Mouse (Mus musculus) retina, embryonic 14.5 days (tissue): ENCODE measurements around the gene Mtm1.
"Not testable (repeated sequence)": the region's sequence is repeated elsewhere in the genome, so short reads cannot be mapped to it uniquely, and the experiment has no call there.

ENCODE experiments used
- DNase-seq: peaks from one replicate; pipeline ENCODE4 v3.0.0-alpha.2; 2015; ENCODE audit warnings: low spot score

Gene Mtm1

DNA sequence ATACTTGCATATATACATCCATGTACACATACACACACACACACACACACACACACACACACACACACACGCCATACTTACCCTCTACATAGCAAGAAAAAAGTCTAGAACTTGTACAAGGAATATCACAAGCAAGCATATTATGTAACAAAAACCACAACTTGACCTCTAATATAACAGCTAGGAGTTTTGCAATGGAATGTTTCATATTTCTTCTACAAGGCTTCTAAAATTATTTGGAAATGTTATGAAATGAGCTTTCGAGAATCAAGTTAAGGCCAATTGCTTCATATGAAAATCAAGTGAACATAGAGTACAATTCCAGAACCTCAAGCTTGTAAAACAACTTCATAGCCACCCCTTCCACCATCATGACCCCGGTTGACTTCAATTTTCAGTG lies 74.9 kb downstream of the Mtm1 start:
- DNase-seq, result no peak

DNA sequence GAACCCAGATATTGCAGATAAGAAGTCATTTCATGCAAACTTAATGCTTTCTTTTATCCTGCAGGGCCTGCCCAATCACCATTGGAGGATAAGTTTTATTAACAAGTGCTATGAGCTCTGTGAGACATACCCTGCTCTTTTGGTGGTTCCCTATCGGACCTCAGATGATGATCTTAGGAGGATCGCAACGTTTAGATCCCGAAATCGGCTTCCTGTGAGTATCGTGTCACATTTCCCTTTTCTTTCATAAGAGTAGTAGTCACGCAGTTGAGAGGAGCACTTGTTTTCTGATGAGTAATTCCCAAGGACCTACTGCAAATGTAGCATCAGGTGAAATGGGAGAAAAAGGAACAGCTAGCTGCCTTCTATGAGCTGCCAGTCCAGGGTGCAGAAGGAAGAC lies 76.5 kb downstream of the Mtm1 start:
- no peak for DNase-seq

DNA sequence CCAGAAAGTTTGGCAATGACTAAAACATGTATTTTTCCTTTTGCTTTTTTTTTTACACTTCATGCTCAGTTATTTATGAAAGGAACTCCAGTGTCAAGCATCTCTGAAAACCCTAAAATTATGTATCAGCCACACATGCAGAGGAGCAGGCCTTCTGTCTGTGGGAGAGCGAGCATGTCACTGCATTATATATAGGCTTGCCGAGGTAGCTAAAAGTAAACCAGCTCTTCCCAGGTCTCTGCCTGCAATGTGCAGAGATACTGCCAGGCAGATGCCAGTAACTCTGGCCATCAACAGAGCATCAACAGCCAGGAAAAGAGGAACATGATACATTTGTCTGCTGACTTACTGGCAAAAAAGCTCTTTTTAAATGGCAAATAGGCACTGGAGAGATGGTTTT lies 83.6 kb downstream of the Mtm1 start:
- DNase-seq, result no peak

DNA sequence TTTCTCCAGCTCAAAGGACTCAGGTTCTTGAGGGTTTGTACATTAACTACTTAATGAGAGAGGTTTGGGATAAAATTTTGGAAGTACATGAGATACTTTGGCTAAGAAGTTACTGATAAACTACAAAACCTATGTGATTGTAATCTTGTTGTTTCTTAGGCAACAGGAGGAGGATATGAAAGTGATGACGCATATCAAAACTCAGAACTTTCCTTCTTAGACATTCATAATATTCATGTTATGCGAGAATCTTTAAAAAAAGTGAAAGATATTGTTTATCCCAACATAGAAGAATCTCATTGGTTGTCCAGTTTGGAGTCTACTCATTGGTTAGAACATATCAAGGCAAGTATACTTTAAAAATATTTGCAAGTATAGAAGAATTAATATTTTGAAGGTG lies 85.4 kb downstream of the Mtm1 start:
- DNase-seq, result no peak

DNA sequence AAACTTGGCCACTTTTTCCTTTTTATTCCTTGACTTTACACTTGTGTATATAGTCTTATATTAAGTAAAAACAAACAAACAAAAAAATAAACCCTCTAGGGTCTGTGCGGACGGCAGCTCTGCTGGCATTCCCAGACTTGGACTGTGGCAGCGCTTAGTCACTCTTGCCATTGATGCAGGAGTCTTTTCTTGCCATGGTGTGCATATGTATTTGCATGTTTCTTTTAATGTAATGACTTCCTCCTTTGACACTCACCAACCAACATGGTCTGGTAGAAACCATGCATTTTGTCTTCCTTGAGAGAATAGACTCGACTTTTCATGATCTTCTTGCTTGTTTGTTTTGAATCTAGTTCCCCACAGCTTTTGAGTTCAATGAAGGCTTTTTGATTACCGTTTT lies 91.6 kb downstream of the Mtm1 start:
- no peak for DNase-seq

DNA sequence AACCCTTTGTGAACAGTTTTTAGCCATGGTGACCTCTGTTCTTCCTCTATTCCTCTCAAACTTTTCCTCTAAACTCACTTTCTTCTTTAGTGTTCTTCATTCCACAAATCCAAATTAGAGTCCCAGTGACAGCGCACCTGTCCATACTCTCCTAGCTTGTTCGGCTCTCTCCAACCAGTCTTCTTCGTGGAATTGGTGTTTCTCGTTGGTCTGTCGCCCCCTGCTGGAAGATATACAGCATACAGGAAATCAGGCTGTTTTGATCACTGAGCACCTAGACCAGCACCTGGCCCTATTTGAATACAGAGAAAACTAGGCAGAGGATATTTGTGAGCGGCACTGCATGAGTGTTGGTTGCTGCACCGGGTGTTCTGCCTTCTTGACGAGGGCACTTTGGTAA lies 100.7 kb downstream of the Mtm1 start:
- peak; percentile 67 for DNase-seq

DNA sequence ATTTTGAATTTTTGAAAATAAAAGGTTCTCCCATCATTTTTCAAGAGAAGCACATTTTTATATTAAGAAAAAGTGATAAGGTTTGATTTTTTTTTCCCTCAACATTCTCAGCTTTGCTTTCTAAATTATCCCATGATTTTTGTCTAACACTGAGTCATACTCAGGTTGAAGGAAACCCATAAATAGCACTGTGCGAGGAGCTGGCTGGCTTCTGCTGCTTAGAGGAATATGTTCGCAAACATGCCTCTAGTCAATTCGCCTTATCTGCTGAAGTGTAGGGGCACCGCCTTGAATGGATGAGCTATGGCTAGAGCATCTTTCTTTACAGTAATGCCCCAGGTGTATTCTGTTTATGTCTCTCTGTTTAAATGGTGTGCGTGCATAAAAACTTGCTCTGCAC lies 103.8 kb downstream of the Mtm1 start:
- DNase-seq, result no peak

DNA sequence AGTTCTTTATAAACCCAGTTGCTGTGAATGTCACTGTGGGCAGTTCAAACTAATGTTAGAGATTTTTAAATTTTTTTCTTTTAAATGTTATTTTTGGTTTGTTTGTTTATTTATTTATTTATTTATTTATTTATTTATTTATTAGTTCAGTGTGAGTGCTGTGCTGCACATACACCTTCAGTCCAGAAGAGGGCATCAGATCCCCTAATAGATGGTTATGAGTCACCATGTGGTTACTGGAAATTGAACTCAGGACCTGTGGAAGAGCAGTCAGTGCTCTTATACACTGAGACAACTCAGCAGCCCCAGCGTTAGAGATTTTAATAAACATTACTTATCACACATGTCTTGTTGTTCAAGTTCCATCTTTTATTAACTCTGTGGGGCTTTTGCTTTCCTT lies 141.5 kb downstream of the Mtm1 start:
- peak; percentile 3 for DNase-seq

DNA sequence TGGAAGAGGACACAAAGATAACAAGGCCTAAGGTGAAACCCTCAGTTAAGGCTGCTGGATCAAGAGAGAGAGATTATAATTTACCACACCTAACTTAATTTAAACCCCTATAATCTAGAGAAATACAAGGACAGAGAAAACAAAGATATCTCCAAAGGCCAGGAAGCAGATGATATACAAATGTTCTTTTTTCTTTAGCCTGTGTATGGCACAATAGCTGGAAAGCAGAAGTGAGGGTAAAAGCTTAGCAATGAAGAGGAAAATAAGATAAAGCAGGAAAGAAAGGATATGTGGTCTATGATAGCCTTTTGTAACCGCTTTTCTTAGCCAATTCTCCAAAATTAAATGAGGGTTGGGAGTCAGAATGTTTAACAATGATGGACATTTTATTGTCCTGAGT lies 144.8 kb downstream of the Mtm1 start:
- DNase-seq, result no peak

DNA sequence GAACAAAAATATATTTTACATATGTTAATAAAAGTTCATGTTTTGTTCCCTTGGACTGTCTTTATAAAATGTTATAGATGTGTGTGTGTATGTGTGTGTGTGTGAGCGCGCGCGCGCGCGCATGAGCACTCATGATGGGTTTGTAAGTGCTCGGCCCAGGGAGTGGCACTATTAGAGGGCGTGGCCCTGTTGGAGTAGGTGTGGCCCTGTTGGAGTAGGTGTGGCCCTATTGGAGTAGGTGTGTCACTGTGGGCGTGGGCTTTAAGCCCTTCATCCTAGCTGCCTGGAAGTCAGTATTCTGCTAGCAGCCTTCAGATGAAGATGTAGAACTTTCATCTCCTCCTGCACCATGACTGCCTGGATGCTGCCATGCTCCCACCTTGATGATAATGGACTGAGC lies 151.2 kb downstream of the Mtm1 start:
- DNase-seq, result not testable (repeated sequence)

DNA sequence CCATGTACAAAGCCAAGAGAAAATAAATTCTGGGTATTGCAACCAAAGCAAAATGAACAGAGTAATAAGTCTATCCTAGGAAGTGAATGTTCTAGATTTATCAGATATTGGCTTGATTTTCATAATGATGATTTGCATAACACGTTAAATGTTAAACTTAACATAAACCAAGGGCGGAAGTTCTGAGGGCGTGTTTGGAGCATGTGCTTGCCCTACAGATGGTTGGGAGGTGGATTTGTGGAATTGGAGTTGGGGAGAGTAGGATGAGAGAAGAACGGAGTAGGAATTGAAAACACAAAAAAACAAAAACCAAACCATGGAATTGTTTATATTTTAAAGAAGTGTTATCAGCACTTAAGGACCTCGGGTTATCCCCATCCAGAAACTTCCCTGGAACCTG lies 153.5 kb downstream of the Mtm1 start:
- DNase-seq, result no peak

DNA sequence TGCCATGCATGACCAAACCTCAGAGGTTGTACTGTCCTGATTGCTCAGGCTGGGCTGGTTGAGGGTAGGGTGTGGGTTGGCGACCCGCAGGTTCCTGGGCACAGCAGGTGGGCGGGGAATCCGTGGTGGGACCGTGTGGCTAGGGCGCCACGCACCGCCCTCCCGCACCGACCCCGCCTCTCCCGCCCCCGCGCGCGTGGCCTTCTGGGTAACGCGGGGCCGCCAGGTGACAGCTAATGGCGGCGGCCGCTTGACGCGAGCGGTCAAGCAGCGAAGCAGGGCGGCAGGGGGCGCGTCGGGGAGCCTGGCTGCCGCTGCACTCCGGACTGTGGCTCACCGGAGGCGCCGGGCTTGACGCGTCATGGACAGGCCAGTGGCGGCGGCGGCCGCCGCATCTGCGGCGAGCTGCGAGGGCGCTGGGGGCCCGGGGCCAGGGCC lies 154.0 kb downstream of the Mtm1 start, which contains the start of gene Mtmr1:
Gene Mtmr1, plus strand, starts transcription at position 207 of the 438 bp plus-strand sequence.
- peak; percentile 77 for DNase-seq

DNA sequence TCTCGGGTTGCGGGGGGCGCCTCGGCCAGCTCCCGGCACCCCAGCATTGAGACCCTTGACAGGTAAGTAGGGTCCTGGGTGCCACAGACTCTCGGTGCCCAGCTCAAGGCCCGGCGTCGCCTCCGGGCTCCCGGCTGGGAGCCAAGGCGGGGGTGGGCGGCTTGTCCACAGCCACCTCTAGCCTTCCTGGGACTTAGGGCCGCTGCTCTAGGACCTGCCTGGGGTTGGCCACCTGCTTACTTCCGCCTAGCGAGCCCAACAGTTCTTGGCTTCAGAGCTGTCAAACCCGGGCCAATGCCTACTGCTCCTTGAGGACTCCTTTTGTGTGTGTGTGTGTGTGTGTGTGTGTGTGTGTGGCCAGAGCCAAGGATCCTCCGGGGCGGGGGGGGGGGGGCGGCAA lies 154.4 kb downstream of the Mtm1 start:
- peak; percentile 18 for DNase-seq
